Mouse (Mus musculus) midbrain, postnatal 0 days (tissue): ENCODE measurements around the gene Faim. TPM values are rescaled to one million over a fixed set of nuclear protein-coding genes. Genes with fewer than 3 reads are reported as not detected.

Source experiments
- ATAC-seq: fragments of 200-750 bp; cut with Nextera tagmentation; 2 replicates; pipeline ENCODE4 v1.8.0; 2017; ENCODE audit warnings: moderate number of reproducible peaks, mild to moderate bottlenecking, moderate TSS enrichment, moderate library complexity; ENCODE audit not compliant: low FRiP score
- DNase-seq: peaks from one replicate; pipeline ENCODE4 v3.0.0-alpha.2; 2015; ENCODE audit warnings: low spot score
- H3K27ac ChIP-seq: fragments of 300-500 bp; sonication (generic); 2 replicates; pipeline ENCODE4 v1.5.1; 2014; ENCODE audit warnings: low read depth, mild to moderate bottlenecking, low read length, mixed read lengths
- H3K27me3 ChIP-seq: fragments of 300-500 bp; sonication (generic); 2 replicates; pipeline ENCODE4 v1.6.1; 2014; ENCODE audit warnings: low read length, control low read depth, mixed read lengths; ENCODE audit not compliant: insufficient read depth
- H3K36me3 ChIP-seq: fragments of 300-500 bp; sonication (generic); 2 replicates; pipeline ENCODE4 v1.6.1; 2014; ENCODE audit warnings: low read length, control low read depth, mixed read lengths; ENCODE audit not compliant: insufficient read depth
- H3K4me1 ChIP-seq: fragments of 300-500 bp; sonication (generic); 2 replicates; pipeline ENCODE4 v1.6.1; 2014; ENCODE audit warnings: mild to moderate bottlenecking, control low read depth, antibody characterized with exemption, low read length, mixed read lengths; ENCODE audit not compliant: insufficient read depth
- H3K4me2 ChIP-seq: fragments of 300-500 bp; sonication (generic); 2 replicates; pipeline ENCODE4 v1.6.1; 2014; ENCODE audit warnings: low read depth, mild to moderate bottlenecking, low read length, mixed read lengths; ENCODE audit not compliant: poor library complexity, severe bottlenecking
- H3K4me3 ChIP-seq: fragments of 300-500 bp; sonication (generic); 2 replicates; pipeline ENCODE4 v1.5.1; 2014; ENCODE audit warnings: low read depth, mild to moderate bottlenecking, low read length, moderate library complexity
- H3K9ac ChIP-seq: fragments of 300-500 bp; sonication (generic); replicated peaks from 2 replicates; pipeline ENCODE4 v1.6.1; 2014; ENCODE audit warnings: mild to moderate bottlenecking, low read length, moderate library complexity, mixed read lengths; ENCODE audit not compliant: poor library complexity, severe bottlenecking
- H3K9me3 ChIP-seq: fragments of 300-500 bp; sonication (generic); 2 replicates; pipeline ENCODE4 v1.6.1; 2016; ENCODE audit warnings: low read length, control low read depth
- CTCF ChIP-seq: IDR thresholded peaks from 2 replicates; pipeline ENCODE4 v1.5.1; 2016; ENCODE audit warnings: antibody characterized with exemption, mild to moderate bottlenecking
- WGBS: fragments of 180-500 bp; shearing (Covaris S2); extraction: QIAGEN DNeasy Blood & Tissue Kit; methylation state at CpG from one replicate; pipeline ENCODE4 v1.1.7; 2014; 5-methylcytosine and 5-hydroxymethylcytosine counted together
- polyA plus RNA-seq: library from polyadenylated mRNA; unstranded; fragments of >200 nt; fragmentation: Nextera tagmentation; extraction: Ambion mirVana; gene quantifications from 2 replicates; pipeline ENCODE4 v1.2.1, GENCODE M21; 2015
- total RNA-seq: library from RNA; depleted of rRNA; stranded (reverse); fragments of >200 nt; gene quantifications from 2 replicates; pipeline ENCODE4 v1.2.3, GENCODE M21; 2014

Faim gene
- total and polyA plus RNA-seq, 2 experiments from 2014 or later, result 55.7 to 109 TPM

DNA sequence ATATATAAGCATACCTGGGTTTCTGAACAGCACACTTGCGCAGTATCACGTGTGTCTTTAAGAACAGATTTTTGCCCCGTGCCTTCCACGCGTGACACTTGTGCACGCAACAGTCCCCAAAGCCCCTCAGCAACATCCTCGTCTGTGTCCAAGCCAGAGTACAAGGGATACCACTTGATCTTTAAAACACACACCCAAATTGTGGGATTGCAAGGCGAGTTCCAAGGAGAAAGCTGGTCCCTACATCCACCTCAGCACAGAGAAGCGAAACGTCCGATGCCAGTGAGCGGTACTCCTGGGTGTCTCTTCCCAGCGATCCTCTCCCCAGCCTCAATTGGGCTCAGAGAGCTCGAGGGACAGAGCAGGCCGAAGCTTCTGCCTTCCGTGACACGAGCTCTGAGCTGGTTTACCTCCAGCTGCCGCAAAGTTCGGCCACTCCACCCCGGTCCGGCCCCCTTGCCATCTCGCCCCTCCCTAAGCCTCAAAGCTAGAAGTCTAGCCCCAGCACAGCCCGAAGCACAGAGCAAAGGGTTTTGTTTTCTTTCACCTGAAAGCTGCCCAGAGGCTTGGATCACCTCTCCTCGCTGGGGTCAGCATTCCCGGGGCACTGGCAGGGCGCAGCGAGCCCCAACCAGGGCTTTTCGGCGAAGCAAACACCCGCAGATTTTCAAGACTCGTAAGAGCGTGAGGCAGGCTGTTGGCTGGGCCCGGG is 31.6 kb upstream of the Faim start:
- Histone ChIP-seq H3K9me3 (no peaks in the 10 kb centered on the region), H3K27ac (peak overlapping the region; percentile 51; the same call in 1 of the 2 replicates), H3K9ac (no peak overlapping the region), H3K27me3 (peaks cover 65% of the 10 kb centered on the region), H3K36me3 (no peaks in the 10 kb centered on the region), H3K4me2 (peak overlapping the region; percentile 57; the same call in 1 of the 2 replicates), H3K4me1 (peaks cover 7% of the 10 kb centered on the region; the same call in 1 of the 2 replicates), H3K4me3 (peak overlapping the region; percentile 37)
- DNase-seq (no peak), ATAC-seq (no peak)
- 1% methylated on average over 33 of the region's 33 CpGs for WGBS
- no peak for TF ChIP-seq CTCF

DNA sequence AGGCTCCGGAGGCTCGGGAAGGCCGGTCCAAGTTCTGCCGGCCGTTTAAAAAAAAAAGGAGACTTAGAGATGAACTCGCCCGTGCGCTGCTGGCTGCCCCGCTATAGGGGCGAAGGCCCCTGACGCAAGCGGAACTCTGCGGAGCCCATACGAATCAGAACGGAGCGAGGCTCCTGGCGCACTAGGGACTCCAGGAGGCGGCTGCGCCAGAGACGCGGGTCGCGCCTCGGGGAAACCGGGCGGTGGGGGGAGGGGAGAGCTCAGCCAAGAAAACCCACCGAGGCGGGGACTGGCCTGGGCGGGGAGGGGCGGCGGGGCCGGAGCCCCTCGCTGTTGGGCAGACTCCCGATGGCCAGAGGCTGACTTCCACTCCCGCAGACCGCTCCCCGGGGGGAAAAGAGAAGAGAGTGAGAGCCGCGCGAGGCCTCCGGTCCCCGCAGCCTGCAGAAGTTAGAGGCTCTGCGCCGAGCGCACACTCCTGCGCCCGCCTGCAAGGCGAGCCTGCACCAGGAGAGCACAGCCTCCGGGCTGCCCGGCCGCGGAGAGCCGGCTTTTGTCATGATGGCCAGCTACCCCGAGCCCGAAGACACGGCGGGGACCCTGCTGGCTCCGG is 31.0 kb upstream of the Faim start, which contains the start of gene Foxl2:
Gene Foxl2 (plus strand): TSS at position 186 of the 613 bp plus-strand sequence.
- Histone ChIP-seq H3K9ac (0 out of 2 replicates have a peak within 1 kb of the TSS, but pooled peaks have one; percentile 42), H3K4me1 (peaks cover 7% of the 10 kb centered on the region; the same call in 1 of the 2 replicates), H3K27ac (peak within 1 kb of the TSS; percentile 51; the same call in 1 of the 2 replicates), H3K9me3 (no peaks in the 10 kb centered on the region), H3K4me2 (peak within 1 kb of the TSS; percentile 57), H3K36me3 (no peaks in the 10 kb centered on the region), H3K4me3 (peak within 1 kb of the TSS; percentile 37), H3K27me3 (peaks cover 70% of the 10 kb centered on the region)
- DNase-seq, result no peak
- 0 out of 2 replicates have a peak, but pooled peaks have one; percentile 15 for ATAC-seq
- no peak for TF ChIP-seq CTCF
- under 1% methylated on average over 49 of the region's 58 CpGs for WGBS

GRCm38 (mm10) chr9:98955716-98956224 is 30.4 kb upstream of the Faim start:
- Histone ChIP-seq H3K9me3 (no peaks in the 10 kb centered on the region), H3K27me3 (peaks cover 70% of the 10 kb centered on the region), H3K4me3 (peak overlapping the region; percentile 37), H3K27ac (no peak overlapping the region), H3K4me2 (peak overlapping the region; percentile 57), H3K9ac (0 out of 2 replicates have a peak overlapping the region, but pooled peaks have one; percentile 42), H3K36me3 (no peaks in the 10 kb centered on the region), H3K4me1 (peaks cover 7% of the 10 kb centered on the region; the same call in 1 of the 2 replicates)
- TF ChIP-seq CTCF, result peak; percentile 35
- DNase-seq (no peak), ATAC-seq (no peak)
- whole genome bisulfite sequencing, result under 1% methylated on average over 59 of the region's 60 CpGs

GRCm38 (mm10) chr9:98956591-98957381 is 29.4 kb upstream of the Faim start:
- peak overlapping the region; percentile 37 for H3K4me3 ChIP-seq
- H3K9me3 ChIP-seq, result no peaks in the 10 kb centered on the region
- peaks cover 69% of the 10 kb centered on the region for H3K27me3 ChIP-seq
- no peak overlapping the region for H3K27ac ChIP-seq
- peak overlapping the region; percentile 57 for H3K4me2 ChIP-seq
- WGBS, result under 1% methylated on average over 55 of the region's 80 CpGs
- DNase-seq, result no peak
- ATAC-seq, result no peak
- peak overlapping the region; percentile 42; the same call in 1 of the 2 replicates for H3K9ac ChIP-seq
- H3K36me3 ChIP-seq, result no peaks in the 10 kb centered on the region
- TF ChIP-seq CTCF, result no peak
- peaks cover 7% of the 10 kb centered on the region; the same call in 1 of the 2 replicates for H3K4me1 ChIP-seq

DNA sequence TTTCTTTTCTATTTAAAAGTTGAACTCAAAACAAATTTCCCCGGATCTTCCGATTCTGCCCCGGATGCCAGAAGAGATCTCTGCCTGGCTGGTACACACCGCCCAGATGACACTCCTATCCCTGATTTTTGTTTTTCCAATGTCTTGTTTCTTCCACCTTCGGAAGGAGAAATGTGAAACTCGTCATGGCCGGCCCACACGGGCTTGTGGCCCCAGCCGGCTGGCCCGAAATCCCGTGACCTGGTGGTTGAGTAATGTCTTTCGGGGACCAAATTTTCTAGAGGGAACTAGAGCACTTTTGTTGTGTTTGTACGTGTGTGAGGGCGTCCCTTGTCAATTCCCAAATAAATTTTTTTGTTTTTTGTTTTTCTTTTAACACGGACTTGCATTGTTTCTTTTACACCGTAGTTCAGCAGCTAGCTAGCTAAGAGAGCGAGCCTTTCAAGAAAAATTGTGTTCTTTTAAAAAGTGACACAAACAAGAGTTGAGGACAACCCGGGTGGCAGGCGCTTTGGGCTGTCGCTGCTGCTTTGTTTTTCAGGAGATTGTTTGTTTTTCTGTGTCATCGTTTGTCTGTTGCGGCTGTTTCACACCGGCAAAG is 28.3 kb upstream of the Faim start:
- no peak for DNase-seq
- under 1% methylated on average over 23 of the region's 23 CpGs for whole genome bisulfite sequencing

More for the DNA sequence above, 28.3 kb upstream of the Faim start:
- Histone ChIP-seq H3K27me3 (peaks cover 76% of the 10 kb centered on the region), H3K4me2 (no peak overlapping the region), H3K36me3 (no peaks in the 10 kb centered on the region), H3K9ac (no peak overlapping the region), H3K4me1 (peaks cover 7% of the 10 kb centered on the region; the same call in 1 of the 2 replicates), H3K4me3 (0 out of 2 replicates have a peak overlapping the region, but pooled peaks have one; percentile 6), H3K27ac (no peak overlapping the region), H3K9me3 (no peaks in the 10 kb centered on the region)
- no peak for ATAC-seq
- TF ChIP-seq CTCF, result no peak
